Mouse (Mus musculus): Measurements from ENCODE around the gene Hspbap1.

Hspbap1 gene

DNA sequence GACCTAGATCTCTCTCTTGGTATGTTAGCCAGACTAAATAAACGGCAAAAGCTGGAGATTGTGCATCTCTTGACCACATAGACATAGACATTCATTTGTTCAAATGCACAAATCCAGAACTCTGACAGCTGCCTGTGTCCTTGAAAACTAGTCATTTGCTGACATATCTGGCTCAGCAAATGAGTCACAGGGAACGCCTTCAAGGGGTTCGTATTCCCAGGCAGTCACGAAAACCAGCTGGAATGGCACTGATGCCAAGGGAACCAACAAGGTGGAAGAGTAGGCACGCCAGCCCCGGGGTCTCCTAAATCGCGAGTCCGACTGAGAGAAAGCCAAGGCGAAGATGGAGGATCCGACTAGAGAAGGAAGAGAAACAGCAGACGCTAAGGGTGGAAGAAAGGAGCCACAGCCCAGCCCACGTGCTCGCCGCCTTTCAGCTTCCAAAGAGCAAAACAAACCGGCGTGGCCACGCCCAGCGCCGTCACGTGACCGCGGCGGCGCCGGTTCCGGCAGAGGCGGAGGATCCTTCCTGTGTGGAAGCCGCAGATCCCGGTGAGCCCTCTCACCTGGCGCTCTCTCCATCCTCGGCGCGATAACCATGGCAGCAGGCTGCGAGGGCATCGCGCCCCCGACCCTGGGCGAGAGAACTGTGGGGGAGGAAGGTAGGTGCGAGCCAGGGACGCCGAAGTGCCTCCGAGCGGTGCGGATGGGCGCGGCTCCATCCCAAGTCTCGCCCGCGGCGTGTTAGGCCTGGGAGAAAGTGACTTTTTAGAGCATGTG, at the start of gene Hspbap1:
Gene Hspbap1 (plus strand): TSS at position 498 of the 780 bp plus-strand sequence.
- peak; percentile 94 for DNase-seq

DNA sequence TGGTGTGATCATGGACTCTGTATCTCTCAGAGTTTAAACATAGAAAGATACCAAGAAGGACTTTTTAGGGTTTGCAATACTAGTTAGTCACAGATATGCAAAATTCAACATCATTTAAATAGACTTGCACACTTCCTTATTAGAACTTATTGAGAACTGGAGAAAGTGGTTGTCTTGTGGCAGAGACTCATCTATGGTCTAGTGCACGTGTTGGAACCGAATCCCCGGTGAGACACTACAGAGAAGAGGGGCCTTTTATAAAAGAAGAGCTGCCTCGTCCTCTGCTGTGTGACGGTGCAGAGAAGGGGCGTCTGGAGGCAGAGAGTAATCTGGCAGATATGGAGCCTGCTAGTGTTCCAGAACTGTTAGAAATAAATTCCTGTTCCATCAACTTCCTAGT, 45.6 kb upstream of the Hspbap1 start:
- DNase-seq: no peak

GRCm38 (mm10) chr16:35726601-35727000, 43.6 kb upstream of the Hspbap1 start:
- DNase-seq: no peak

DNA sequence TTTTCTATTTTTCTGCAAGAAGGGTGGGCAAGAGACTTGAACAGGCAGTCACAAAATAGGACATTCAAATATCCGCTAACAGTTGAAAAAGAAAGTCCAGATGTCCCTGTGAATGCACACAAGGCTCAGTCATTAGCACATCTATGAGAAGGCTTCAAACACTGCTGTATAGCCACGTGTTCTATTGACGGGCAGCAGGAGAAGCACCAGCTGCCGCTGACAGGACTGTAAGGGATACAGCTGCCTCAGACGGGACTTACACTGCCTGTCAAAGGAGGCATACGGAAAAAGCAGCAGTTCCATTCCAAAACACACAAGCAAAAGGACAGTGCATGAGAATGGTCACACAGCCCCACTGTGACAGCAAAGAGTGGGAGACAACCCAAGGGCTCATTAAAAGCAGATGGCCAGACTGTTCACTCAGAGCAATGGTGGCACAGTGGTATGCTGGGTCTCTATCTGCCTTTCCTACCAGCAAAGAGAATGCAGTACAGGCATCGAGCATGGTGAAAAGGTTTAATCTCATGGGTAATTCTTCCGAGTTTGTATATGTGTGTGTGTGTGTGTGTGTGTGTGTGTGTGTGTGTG, 40.9 kb upstream of the Hspbap1 start:
- no peak for DNase-seq

DNA sequence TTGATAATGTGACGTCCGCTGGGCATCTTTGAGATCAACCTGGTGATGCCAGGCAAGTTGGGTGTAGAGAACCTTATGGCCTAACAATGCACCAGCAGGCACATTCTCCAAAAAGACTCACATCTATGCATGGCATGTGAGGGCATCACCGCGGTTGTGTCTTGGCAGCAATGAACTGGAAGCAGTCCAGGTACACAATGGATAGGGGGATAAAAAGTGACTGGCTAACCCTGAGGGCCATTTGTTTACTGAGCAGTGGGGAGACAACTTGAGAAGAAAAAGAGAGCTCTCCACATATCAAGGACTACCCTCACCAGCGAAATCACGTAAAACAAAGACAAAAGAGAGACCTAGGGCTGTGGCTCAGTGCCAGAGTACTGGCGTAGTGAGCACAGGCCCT, 38.1 kb upstream of the Hspbap1 start:
- no peak for DNase-seq

- DNase-seq: peak; percentile 68
These were observed 36.1 kb upstream of the Hspbap1 start for GRCm38 (mm10) chr16:35734038-35734437.

DNA sequence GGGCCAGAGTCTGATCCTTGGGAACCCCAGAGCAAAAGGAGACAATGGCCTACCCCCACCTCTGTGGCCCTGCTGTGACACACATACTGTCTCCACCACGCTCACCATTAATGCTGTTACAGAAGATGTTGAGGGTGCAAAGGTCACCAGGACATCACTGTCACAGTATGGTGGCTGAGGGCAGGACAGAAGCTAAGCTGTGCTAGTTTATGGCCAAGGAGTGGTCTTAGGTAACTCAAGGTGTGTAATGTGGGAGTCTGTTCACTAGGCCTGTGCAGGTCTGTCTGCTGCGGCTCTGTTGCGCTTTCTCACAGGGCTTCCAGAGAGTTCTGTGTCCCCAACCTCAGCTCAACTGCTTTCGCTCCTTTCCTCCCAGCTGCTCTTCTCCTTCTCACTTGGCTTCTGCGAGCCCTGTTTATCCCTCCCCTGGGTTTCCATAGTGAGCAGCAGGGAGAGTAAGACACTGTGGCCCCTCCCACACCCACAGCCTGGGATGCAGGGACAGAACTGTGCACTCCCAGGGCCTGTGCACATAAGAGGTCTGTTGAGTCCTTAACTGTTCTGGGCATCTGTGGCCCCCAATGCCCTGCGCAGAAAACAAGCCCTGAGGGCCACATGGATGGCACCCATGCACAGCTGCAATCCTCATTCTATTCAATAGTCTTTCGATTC, 31.9 kb upstream of the Hspbap1 start:
- DNase-seq: no peak

GRCm38 (mm10) chr16:35739548-35739947, 30.6 kb upstream of the Hspbap1 start:
- DNase-seq: no peak

DNA sequence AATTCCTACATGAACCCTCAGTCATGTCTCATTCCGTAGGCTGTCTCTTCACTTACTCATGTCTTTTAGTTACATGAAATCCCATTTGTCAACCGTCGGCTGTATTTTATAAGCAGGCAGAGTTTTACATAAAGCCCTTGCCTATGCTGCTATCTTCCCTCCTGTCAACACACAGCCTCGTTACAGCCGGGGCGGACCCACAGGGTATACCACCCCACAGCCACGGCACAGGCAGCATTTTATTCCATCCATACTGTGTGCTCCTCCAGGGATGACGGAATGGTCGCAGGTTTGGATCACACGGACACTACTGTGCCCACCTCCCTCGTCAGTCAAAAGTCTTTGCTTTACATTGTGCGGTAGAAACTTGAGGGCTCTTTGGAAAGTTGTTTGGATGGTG, 29.8 kb upstream of the Hspbap1 start:
- no peak for DNase-seq

DNA sequence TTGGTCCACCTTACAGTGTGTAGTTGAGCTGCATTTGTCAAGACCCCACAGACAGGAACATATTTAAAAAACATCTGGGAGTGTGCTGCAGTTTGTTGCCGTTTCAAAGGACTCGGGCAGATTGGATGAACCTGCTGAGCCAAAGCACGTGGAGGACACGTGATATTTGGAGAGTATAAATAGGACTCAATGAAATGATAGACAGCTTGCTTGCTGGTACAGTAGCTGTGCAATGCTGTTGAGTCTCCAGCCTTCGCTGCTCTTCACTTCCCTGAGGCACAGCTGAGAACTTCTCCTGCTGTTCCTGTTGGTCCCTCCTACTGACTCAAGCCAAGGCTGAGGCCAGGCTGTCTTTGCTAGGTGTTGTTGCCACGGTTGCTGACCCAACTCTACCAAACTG, 29.2 kb upstream of the Hspbap1 start:
- DNase-seq: no peak

- no peak for DNase-seq
These were observed 28.6 kb upstream of the Hspbap1 start for GRCm38 (mm10) chr16:35741621-35742020.

DNA sequence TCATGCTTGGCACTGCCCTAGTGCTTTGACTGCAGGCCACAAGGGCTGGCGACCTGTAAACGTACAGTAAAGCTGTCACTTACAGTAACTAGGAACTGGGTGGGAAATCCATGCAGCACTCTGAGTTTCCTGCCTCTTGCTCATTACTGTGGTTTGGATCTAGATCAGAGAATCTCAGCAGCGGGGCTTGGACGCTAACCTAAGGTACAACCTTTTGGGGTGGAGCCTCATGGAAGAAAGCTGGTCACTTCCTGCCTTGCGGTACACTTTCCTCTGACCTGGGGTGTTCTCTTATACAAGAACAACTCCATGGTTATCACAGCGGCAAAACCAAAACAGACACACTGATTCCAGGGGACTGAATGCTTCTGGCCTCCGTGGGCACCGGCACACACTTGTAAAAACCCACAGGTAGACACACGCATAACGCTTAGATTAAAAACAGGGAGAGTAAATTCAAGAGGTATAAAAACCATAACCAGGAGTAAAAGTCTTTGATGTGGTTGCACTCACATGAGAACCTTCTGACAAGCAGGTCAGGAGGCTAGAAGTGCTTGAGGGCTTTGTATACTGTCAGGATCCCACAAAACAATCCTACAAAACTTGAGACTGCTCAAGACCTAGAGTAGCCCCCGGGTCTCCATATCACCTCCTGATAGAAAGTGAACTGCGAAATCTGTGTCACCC, 27.8 kb upstream of the Hspbap1 start:
- DNase-seq: no peak

DNA sequence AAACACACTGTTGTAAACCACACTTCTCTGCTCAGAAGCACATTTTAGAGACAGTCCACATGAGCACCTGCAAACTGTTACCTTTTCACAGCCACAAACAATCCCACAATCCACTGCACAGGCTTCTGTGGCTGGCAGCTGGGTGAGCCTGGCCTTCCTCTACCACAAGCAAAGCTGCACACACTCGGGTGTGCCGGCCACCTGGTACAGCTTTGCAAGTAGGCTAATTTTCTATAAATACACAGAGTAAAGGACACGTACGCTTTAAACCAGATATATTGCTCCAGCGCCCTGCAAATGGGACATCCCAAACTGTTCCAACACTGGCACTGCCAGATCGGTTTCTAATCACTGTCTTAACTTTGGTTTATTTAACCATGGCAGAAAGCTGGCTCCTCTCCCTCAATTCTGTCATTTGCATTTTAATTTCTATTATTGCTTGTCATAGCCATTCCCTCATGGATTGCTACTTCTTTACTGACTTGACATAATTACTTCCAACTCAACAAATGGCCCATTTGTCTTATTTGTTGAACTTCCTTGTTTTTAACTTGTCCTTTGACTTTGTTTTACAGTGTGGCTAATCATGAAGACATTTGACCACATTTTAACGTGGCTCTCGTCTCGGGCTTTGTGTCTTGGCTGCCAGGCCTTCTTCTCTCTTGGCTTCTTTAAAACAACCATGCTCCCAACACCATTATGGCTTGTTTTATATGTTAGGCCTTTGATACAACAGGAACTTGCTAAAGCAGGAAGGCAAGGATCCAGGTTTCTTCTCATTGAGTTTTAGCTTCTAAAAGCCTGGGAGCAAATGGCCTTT, 22.5 kb upstream of the Hspbap1 start:
- DNase-seq: no peak

- DNase-seq: no peak
These were observed 22.0 kb upstream of the Hspbap1 start for GRCm38 (mm10) chr16:35748237-35748603.

GRCm38 (mm10) chr16:35749385-35749784, 20.8 kb upstream of the Hspbap1 start:
- DNase-seq: no peak

DNA sequence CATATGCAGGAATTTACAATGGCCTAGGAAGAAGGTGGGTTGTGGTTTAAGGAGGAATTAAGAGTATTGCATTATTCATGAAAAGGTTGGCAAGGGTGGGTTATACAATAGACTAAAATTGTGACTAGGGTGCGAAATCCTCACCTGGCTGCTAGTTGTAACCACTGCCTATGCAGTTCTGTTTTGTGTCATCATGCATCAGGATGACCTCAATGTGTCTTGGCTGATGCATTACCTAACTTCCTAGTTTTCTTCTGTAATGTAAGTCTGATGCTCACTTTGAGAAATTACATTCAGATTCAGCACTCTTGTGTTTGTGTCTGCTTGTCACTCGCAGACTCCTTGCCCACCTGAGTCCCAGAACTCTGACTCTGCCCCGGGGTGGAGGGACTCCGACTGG, 18.3 kb upstream of the Hspbap1 start:
- DNase-seq: no peak

GRCm38 (mm10) chr16:35753926-35754325, 16.2 kb upstream of the Hspbap1 start:
- no peak for DNase-seq

DNA sequence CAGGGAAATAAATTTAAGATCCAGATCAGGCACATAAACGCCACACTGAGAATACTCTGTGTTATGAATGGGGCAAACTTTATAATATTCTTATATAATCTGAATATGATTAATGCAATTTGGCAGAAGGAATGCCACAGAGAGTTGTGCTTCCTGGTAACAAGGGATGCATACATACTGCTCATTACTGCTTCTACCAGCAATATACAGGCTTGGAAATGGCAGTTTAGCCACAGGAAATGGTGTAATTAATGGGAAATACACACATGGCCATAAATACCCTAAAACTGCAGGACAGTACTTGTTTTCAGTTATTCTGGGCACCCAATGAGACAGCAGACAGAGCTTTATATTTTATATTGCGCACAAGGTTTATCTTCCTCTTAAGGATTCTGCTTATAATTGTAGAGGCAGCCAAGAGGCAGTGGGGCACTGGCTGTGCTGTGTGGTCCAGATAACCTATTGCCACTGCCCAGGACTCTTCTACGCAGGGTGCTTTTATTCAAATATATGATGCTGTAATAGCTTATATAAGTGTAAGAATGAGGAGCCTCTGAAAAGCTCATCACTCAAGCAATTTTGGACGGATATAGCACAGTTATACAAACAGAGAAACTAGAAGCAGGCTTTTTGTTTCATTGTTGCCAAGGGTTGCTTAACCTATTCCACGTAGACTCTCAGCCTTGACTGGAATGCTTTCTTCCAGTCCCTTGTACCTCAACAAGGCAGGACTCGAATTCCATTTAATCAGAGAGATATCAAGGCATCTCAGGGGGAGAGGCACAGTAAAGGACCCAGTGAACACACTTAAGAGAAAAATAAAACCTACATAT, 14.5 kb upstream of the Hspbap1 start:
- no peak for DNase-seq

DNA sequence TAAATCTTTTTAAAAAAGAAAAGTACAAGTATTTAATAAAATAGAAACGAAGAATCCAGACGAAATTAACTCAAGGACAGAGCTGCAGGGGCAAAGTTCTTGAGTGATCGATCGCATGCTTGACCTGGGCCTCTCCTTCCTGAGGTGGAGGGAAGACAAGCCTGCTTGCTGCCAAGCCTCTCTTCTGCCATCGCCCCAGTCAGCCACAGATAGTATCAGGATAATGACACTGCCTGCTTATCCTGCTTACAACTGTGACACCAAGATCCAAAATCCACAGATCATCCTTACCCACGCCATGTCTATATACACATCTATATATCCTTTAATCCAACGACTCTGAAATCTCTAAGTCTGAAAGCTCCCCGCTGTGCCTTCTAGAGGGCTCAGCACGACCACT, 13.5 kb upstream of the Hspbap1 start:
- DNase-seq: no peak

DNA sequence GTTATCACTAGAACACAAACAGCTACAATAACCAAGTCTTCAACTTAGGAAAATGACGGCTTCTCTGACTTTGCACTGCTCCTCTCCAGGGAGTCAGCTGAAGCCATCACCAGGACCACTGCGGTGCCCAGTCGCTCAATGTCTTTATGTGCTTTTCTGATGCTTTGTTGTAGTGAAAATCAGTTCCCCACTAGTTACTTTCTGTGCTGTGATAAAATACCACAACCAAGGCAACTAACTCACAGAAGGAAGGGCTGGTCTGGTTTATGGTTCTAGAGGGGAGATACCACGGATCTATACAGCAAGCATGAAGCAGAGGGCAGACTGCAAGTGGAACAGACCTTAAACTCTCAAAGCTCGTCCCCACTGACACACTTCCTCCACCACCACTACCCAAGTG, 10.8 kb upstream of the Hspbap1 start:
- DNase-seq: no peak

GRCm38 (mm10) chr16:35763590-35764296, 6.4 kb upstream of the Hspbap1 start:
- DNase-seq: no peak

All from kidney, adult 18-20 months (tissue).